Mouse (Mus musculus) lung, postnatal 0 days (tissue): ENCODE results near the gene Pmvk. TPM values are rescaled to one million over a fixed set of nuclear protein-coding genes. Genes with fewer than 3 reads are reported as not detected.

ENCODE experiments used
- ATAC-seq: fragments of 200-750 bp; cut with Nextera tagmentation; 2 replicates; pipeline ENCODE4 v1.8.0; 2017; ENCODE audit warnings: moderate library complexity
- DNase-seq: peaks from one replicate; pipeline ENCODE4 v3.0.0-alpha.2; 2016; ENCODE audit warnings: low spot score
- H3K27ac ChIP-seq: fragments of 300-500 bp; sonication (generic); 2 replicates; pipeline ENCODE4 v1.5.1; 2014; ENCODE audit warnings: antibody characterized with exemption, mild to moderate bottlenecking, low read length, mixed read lengths
- H3K27me3 ChIP-seq: fragments of 300-500 bp; sonication (generic); replicated peaks from 2 replicates; pipeline ENCODE4 v1.6.1; 2014; ENCODE audit warnings: low read length, mixed read lengths; ENCODE audit not compliant: insufficient read depth
- H3K36me3 ChIP-seq: fragments of 300-500 bp; sonication (generic); 2 replicates; pipeline ENCODE4 v1.6.1; 2014; ENCODE audit warnings: low read length, mixed read lengths; ENCODE audit not compliant: insufficient read depth
- H3K4me1 ChIP-seq: fragments of 300-500 bp; sonication (generic); 2 replicates; pipeline ENCODE4 v1.6.1; 2014; ENCODE audit warnings: antibody characterized with exemption, low read depth, low read length, mixed read lengths; ENCODE audit not compliant: insufficient read depth
- H3K4me2 ChIP-seq: fragments of 300-500 bp; sonication (generic); replicated peaks from 2 replicates; pipeline ENCODE4 v1.6.1; 2014; ENCODE audit warnings: low read depth, mild to moderate bottlenecking, low read length, moderate library complexity, mixed read lengths
- H3K4me3 ChIP-seq: fragments of 300-500 bp; sonication (generic); 2 replicates; pipeline ENCODE4 v1.5.1; 2014; ENCODE audit warnings: low read depth, low read length
- H3K9ac ChIP-seq: fragments of 300-500 bp; sonication (generic); replicated peaks from 2 replicates; pipeline ENCODE4 v1.6.1; 2014; ENCODE audit warnings: low read depth, mild to moderate bottlenecking
- H3K9me3 ChIP-seq: fragments of 300-500 bp; sonication (generic); 2 replicates; pipeline ENCODE4 v1.6.1; 2016; ENCODE audit warnings: low read length, mixed read lengths
- CTCF ChIP-seq: IDR thresholded peaks from 2 replicates; pipeline ENCODE4 v1.5.1; 2016; ENCODE audit warnings: antibody characterized with exemption, mild to moderate bottlenecking
- EP300 ChIP-seq: IDR thresholded peaks from 2 replicates; pipeline ENCODE4 v1.6.1; 2016; ENCODE audit warnings: antibody characterized with exemption, mild to moderate bottlenecking, control low read depth
- WGBS: fragments of 180-500 bp; shearing (Covaris S2); extraction: QIAGEN DNeasy Blood & Tissue Kit; methylation state at CpG from one replicate; pipeline ENCODE4 v1.1.7; 2014; 5-methylcytosine and 5-hydroxymethylcytosine counted together
- polyA plus RNA-seq: library from polyadenylated mRNA; unstranded; fragments of >200 nt; fragmentation: Nextera tagmentation; extraction: Ambion mirVana; gene quantifications from 2 replicates; pipeline ENCODE4 v1.2.1, GENCODE M21; 2015

Gene Pmvk
- polyA plus RNA-seq, 1 experiment from 2014 or later: 96.6 TPM

GRCm38 (mm10) chr3:89458965-89459807, 4.8 kb downstream of the Pmvk start:
- Histone ChIP-seq H3K27ac (peak overlapping the region; percentile 90), H3K4me3 (peak overlapping the region; percentile 52), H3K36me3 (no peaks in the 10 kb centered on the region), H3K4me2 (peak overlapping the region; percentile 71), H3K9me3 (no peaks in the 10 kb centered on the region), H3K27me3 (no peaks in the 10 kb centered on the region), H3K9ac (peak overlapping the region; percentile 62), H3K4me1 (peaks cover 2% of the 10 kb centered on the region; the same call in 1 of the 2 replicates)
- ATAC-seq (peak; percentile 85), DNase-seq (peak; percentile 92)
- no peak for TF ChIP-seq CTCF
- no peak for TF ChIP-seq EP300
- WGBS: under 1% methylated on average over 33 of the region's 36 CpGs

GRCm38 (mm10) chr3:89468268-89468667, 13.9 kb downstream of the Pmvk start:
- no peak overlapping the region for H3K4me3 ChIP-seq
- H3K4me1 ChIP-seq: no peaks in the 10 kb centered on the region
- H3K4me2 ChIP-seq: no peak overlapping the region
- no peak overlapping the region for H3K9ac ChIP-seq
- peaks cover 13% of the 10 kb centered on the region; the same call in 1 of the 2 replicates for H3K36me3 ChIP-seq
- no peaks in the 10 kb centered on the region for H3K27me3 ChIP-seq
- TF ChIP-seq EP300: no peak
- no peak for TF ChIP-seq CTCF
- WGBS: 56% methylated on average over 4 of the region's 4 CpGs
- ATAC-seq (no peak), DNase-seq (no peak)
- H3K27ac ChIP-seq: no peak overlapping the region
- no peaks in the 10 kb centered on the region for H3K9me3 ChIP-seq

- Histone ChIP-seq H3K4me2 (no peak overlapping the region), H3K9ac (no peak overlapping the region), H3K27me3 (no peaks in the 10 kb centered on the region), H3K4me3 (no peak overlapping the region), H3K36me3 (peaks cover 13% of the 10 kb centered on the region; the same call in 1 of the 2 replicates), H3K4me1 (no peaks in the 10 kb centered on the region), H3K9me3 (no peaks in the 10 kb centered on the region), H3K27ac (no peak overlapping the region)
- TF ChIP-seq CTCF: no peak
- no peak for TF ChIP-seq EP300
- no peak for DNase-seq
- WGBS: 74% methylated on average over 7 of the region's 7 CpGs
- ATAC-seq: no peak
These were observed 17.9 kb downstream of the Pmvk start for GRCm38 (mm10) chr3:89472280-89472679.

GRCm38 (mm10) chr3:89473838-89474237, 19.5 kb downstream of the Pmvk start:
- Histone ChIP-seq H3K4me2 (no peak overlapping the region), H3K27me3 (no peaks in the 10 kb centered on the region), H3K9ac (no peak overlapping the region), H3K4me1 (no peaks in the 10 kb centered on the region), H3K27ac (no peak overlapping the region), H3K4me3 (no peak overlapping the region), H3K9me3 (no peaks in the 10 kb centered on the region), H3K36me3 (0 out of 2 replicates have a peak, but pooled peaks cover 5% of the 10 kb centered on the region)
- DNase-seq (no peak), ATAC-seq (no peak)
- no peak for TF ChIP-seq CTCF
- peak; percentile 27; the same call in 1 of the 2 replicates for TF ChIP-seq EP300
- WGBS: 66% methylated on average over 6 of the region's 6 CpGs

GRCm38 (mm10) chr3:89479055-89479454, 24.7 kb downstream of the Pmvk start:
- no peaks in the 10 kb centered on the region for H3K27me3 ChIP-seq
- 58% methylated on average over 6 of the region's 6 CpGs for WGBS
- H3K9ac ChIP-seq: no peak overlapping the region
- no peak overlapping the region for H3K4me2 ChIP-seq
- no peak for ATAC-seq
- no peaks in the 10 kb centered on the region for H3K4me1 ChIP-seq
- no peak overlapping the region for H3K4me3 ChIP-seq
- no peaks in the 10 kb centered on the region for H3K36me3 ChIP-seq
- H3K27ac ChIP-seq: no peak overlapping the region
- no peaks in the 10 kb centered on the region for H3K9me3 ChIP-seq
- TF ChIP-seq EP300 (no peak), CTCF (no peak)
- no peak for DNase-seq

- DNase-seq: peak; percentile 39
- no peak overlapping the region for H3K9ac ChIP-seq
These were observed 27.1 kb downstream of the Pmvk start for GRCm38 (mm10) chr3:89481488-89481887.

More at GRCm38 (mm10) chr3:89481488-89481887, 27.1 kb downstream of the Pmvk start:
- H3K27me3 ChIP-seq: no peaks in the 10 kb centered on the region
- no peak overlapping the region for H3K4me2 ChIP-seq
- TF ChIP-seq EP300 (no peak), CTCF (peak; percentile 81)
- H3K4me1 ChIP-seq: no peaks in the 10 kb centered on the region
- WGBS: 39% methylated on average over 2 of the region's 2 CpGs
- no peak overlapping the region for H3K27ac ChIP-seq
- no peaks in the 10 kb centered on the region for H3K9me3 ChIP-seq
- ATAC-seq: no peak
- no peaks in the 10 kb centered on the region for H3K36me3 ChIP-seq
- H3K4me3 ChIP-seq: no peak overlapping the region
